Mouse (Mus musculus): ENCODE results near the gene Trak2.
"Not testable (repeated sequence)": the region's sequence is repeated elsewhere in the genome, so short reads cannot be mapped to it uniquely, and the experiment has no call there.

Trak2 gene

DNA sequence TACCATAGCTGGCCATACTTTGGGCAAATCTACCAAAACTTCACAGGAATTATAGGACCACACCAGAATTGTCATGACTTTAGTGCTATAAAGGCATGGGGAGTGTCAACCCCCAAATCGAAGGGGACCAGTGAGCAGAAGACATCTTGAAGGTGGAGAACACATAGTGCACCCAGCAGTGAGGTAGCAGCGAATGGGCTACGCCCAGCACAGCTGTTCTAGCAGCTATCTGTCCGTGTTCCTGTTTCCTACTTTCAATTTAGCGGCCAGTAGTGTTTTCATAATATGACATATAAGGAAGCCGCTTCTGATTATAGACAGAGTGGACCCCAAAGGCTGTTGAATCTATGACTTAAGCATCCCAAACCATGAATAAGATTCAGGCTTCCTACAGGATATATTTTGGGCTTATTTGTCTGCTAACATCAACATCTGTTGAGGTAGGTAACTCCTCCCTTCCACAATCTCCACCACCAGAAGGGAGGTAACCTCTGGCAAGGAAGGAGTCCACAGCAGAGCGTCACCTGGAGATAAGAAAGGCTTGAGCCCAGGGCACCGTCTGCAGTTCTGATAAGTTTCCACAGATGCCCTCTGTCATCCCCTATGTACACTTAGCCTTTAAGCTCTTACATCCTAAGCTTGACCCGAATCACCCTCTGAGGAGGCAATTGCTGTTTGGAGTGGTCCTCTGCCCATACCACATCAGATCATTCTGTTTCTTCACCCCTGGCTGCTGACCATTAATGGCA lies 19.4 kb downstream of the Trak2 start:
- no peak for DNase-seq (ENCODE audit: low spot score in 2 of 2)

DNA sequence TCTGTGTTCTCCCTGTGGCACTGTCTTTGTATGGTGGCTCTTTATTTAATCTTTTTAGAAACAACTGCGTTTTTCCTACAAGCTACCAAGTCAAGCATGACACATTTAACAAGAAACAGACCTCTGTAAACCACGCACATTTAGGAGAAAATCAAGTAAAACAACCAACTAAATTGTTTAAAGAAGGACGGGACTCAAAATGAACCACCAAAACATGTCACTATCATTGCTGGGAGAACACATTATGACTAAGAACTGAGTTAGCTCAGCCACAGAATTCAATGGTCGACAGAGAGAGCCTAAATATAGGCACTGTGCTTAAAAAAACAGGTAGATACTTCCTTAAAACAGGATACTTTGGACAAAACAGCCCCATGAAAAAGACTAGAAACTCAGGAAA lies 20.2 kb downstream of the Trak2 start:
- DNase-seq (ENCODE audit: low spot score in 2 of 2) = no peak

DNA sequence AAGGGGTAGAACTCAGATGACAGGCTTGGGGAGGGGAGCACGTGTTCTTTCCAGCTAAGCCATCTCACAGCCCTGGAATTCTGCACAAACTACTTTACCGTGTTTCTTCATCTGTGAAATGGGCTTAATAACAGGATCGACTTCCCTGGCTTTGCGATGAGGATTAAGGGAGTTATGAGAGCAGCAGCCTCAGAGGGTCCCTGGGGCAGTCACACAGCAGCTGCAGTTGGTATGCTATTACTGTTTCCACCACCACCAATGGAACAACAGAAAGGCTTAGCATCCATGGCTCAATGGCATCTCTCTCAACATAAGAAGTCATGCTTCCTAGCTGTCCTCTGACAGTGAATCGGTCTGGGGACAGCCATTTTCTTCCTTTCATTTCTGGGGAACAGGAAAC lies 20.7 kb downstream of the Trak2 start:
- DNase-seq (ENCODE audit: low spot score in 2 of 2) = no peak

DNA sequence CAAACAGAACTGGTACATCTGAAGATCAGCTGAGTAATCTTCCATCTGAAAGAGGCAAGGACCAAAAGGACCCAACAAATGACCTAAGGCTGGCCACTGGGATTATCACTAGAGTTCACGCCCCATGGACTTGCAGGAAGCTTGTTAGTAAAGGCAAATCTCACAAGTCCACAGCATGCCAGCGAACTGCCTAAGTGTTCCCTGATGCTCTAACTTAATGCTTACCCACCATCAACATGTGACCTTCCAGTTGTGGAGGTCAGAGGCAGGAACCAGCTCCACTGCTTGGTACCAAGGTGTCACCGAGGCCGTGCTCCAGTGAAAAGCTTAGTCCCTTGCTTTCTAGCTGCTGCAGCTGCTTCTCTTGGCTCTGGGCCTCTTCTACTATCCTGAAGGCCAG lies 21.4 kb downstream of the Trak2 start:
- no peak for DNase-seq (ENCODE audit: low spot score in 2 of 2)

DNA sequence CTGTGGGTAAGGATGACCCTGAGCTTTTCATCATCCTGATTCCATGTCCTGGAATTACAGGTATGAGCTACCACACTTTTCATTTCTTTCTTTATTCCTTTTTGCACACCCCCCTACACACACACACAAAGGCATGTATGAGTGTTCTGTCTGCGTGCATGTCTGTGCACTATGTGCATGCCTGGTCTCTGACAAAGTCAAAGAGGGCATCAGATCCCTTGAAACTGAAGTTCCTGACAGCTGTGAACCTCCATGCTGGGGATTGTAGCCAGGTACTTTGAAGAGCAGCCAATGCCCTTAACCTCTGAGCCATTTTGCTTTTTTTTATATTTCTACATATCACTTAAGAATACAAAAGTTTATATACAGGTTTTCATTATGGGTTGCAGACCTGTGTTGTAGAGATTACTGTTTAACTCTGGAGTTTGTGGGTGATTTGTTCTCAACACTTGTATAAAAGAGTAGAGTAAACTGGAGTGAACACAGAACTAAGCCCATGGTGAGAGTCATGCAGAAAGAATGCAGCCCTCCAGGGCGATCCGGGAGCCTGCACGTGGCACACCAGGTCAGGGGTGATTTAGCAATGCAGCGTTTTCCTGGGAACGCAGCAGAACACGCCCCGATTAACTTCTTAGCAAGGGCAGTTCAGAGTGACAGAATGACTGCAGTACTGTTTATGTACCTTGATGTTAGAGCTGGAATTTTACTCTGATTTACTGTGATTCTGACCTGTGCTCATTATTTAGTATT lies 22.2 kb downstream of the Trak2 start:
- no peak for DNase-seq (ENCODE audit: low spot score in 2 of 2)

DNA sequence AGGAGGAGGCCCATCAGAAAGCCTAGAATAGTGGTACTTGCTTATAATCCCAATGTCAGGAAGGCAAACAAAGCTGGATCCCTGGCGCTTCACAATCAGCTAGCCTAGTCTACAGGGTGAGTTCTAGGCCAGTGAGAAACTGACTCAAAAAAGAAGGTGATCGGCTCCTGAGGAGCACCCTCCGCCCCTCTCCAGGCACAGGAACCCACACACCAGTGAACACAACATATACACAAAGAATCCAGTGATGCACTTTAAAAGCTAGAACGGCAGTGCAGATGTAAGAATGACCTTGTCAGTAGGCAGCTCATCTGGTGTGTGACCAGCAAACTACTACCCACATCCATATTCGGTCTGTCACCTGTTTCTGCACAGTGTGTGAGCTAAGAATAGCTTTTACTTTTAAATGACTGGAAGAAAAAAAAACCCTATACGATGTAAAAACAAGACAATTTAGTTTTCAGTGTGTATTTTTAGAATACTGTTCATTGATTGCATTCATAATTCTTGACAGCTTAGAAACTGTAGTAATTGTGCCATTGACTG lies 23.6 kb downstream of the Trak2 start:
- no peak for DNase-seq (ENCODE audit: low spot score in 2 of 2)

DNA sequence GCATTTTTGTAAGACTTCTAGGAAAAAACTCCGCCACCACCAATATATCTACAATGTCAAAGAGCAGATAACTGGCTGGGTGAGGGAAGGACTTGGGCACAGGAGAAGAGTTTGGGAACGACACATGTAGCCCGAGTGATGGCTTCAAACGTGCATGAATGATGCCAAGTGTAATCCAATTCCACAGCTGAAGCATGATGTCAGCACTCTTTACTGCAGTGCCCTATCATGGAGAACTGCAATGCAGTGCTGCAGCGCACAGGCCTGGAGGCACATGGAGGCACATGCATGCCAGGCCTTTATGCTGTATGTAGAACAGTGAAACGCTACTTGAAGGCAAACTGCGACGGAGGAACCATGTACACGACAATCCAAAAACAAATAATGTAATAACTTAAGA lies 26.5 kb downstream of the Trak2 start:
- DNase-seq (ENCODE audit: low spot score in 2 of 2) = no peak

DNA sequence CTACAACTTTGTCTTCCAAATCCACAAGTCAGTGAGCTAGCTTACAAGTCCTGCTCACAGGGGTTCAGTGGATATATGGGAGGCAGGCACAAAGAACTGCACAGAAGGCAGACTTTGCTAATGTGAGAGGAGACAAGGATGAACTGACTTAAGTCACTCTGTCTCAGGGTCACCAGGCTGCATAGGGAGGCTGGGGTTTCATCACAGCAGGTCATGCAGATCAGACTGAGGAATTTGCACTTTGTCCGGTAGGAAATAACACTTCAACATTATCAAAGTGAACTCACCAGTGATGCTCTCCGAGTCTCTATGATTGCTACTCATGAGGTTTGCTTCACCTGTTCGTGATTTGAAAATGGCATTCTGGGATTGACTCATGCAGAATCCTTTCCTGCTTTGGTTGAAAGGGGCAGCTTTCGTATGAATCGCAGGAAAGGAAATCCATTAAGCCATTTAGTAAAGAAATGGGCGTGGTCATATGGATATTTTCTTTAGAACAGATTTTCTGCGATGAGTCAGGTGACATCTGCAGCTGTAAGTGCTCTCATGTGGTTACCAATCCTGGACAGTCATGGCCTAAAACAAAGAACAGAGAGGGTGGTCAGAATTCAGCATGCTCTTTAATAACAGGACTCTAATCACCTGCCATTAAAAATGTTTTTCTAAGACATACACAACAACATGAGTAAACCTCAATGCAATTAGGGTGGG lies 27.1 kb downstream of the Trak2 start:
- no peak for DNase-seq (ENCODE audit: low spot score in 2 of 2)

DNA sequence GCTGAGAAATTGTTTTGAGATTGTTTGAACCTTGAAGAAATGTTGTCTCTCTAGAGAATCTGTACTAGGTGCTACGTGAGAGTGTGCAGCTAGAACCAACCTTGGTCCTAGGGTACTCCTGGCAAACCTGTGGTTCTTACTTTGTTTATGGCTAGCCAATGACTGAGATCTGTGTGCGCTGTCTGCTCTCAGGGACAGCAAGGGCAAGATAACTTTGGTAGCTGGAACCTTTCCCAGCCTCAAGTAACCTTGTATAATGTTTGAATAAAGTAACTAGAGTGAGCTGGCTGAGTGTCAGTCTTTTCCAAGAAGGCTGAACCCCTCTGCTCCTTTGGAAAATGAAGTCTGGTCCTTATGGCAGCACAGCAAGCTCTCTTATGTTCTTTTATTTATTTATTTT lies 27.7 kb downstream of the Trak2 start:
- no peak for DNase-seq (ENCODE audit: low spot score in 2 of 2)

DNA sequence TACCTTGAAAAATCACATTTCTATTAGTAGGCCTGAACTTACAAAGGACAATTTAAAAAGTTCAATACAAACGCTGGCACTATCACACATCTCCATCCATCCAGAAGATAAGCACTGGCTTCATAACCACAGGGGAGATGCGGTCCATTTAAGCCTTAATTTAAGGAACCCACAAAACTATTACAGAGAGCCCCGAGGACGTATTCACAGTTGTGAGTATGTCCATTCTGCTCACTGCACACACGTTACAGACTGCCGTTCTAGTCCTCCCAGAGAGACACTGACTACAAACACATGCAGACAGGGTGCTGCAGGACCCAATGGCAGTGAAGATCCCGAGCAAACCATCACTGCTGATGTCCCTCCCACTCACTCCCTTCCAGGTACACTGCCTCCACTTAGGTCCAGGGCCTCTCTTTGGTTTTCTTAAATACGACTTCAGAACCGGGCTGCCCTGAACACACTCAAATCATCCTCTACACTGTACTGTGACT lies 35.6 kb downstream of the Trak2 start:
- DNase-seq (ENCODE audit: low spot score in 2 of 2) = no peak

DNA sequence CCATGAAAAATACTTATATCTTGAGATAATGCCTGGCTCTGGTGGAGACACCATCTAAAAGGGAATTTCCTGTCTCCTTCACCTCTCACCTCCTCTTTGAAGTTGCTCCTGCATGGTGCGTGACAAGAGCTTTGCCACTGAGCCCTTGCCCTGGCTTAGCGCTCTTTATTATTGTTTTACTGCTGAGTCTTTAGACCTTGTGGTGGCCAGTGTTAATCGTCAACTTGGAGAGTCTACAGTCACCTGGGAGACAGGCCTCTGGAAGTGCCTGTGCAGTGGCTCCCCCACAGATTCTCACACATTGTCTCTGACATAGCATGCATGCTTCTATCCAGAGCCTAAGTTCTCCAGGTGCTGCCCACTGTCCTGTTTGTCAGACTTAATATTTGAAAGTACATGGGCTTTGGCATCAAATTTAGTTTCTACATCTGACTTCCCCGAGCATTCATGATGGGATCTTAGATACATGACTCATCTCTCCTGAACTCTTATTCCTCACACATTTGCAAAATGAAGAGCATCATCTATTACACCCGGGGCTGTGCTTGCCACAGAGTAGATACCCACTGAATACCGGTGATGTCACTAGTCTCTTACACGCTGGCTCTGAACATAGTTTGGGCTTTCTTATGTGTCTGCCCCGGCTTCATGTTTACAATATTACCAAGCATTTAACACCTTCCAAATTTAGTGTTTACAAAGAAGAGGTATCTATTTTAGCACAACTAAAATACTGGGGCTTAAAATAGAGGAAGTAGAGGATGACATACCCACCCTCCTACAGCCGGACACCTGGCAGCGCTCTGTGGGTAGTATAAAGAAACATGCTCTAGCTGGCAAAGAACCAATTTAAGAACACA lies 36.3 kb downstream of the Trak2 start:
- no peak for DNase-seq (ENCODE audit: low spot score in 2 of 2)

DNA sequence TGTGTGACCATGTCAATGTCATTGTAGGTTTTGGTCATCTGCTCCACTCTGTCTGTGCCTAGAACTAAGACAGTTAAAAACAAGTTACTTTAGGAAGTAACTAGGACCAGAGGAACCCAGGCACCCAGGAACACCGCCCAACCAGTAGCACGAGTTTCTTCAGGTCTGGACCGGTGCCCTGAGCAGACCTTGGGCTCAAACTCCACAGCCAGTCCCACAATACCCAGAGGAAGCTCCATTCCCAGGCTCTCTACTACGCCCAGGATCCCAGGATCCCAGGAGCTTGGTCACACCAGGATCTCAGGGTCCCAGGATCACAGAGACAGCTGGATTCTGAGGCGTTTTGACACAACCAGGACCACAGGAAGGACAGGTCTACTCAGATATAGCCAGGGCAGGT lies 46.6 kb downstream of the Trak2 start:
- no peak for DNase-seq (ENCODE audit: low spot score in 2 of 2)

DNA sequence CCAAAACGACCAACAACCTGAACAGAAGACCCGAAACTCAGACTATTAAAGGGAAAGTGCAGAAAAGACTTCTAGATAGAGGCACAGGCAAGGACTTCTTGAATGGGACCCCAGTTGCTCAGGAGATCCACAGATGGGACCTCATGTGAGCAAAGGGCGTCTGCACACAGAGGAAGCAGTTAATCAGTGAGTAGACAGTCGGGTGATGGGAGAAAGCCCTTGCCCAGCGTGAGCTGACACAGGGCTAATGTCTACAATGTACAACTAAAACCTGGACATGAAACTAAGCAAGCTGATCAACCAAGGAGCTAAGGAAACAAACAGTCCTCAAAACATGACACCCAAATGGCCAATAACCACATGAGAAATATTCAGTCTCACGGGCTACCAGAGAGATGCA lies 55.7 kb downstream of the Trak2 start:
- DNase-seq (ENCODE audit: low spot score in 2 of 2) = no peak

DNA sequence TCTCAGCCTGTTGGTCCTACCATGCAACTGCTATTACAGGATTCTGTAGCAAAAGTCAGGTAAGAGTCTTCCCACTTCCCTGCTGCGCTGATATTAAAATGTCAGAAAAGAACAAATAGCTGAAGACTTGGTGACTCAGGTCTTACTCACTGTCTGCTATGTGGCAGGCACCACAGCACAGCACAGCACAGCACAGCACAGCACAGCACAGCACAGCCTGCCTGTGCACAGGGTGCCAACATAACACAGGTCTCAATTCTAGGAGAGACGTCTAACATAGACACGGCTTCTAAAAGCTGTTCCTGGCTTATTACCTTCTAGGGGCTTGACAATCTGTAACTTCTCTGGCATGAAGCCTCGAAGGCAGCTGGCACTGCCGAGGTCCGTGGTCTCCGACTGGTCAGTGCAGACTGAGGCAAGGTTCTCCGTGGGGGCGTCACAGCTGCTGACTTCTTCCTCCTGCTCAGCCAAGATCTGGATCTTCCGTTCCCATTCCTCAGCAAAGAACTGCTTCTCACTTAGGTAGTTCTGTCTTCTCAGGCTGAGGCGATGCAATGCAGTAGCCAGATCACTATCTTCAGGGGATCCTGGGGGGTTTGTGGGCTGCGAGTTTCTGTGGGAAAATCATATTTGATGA lies 63.5 kb downstream of the Trak2 start:
- peak in 1 of 2 experiments; percentile 7 for DNase-seq (ENCODE audit: low spot score in 2 of 2)

DNA sequence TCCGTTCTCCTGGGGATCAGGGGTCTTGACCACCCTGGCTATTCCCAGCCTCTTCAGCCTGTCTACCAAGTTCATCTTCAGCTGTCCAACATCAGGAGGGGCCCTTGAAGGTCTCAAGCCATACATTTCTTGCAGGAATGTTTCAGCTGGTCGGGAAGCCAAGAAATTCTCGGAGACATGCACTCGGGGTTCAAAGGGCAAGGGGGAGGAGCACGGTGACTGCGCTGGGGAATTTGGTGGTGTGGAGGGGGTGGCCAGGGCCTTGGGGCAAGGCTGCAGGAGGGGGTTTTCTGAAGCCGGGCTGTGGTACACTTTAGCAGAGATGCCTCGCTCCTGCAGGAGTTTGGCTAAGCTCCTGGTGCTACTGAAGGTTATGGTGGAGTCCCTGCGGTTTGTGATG lies 69.5 kb downstream of the Trak2 start:
- DNase-seq (ENCODE audit: low spot score in 2 of 2) = no peak

DNA sequence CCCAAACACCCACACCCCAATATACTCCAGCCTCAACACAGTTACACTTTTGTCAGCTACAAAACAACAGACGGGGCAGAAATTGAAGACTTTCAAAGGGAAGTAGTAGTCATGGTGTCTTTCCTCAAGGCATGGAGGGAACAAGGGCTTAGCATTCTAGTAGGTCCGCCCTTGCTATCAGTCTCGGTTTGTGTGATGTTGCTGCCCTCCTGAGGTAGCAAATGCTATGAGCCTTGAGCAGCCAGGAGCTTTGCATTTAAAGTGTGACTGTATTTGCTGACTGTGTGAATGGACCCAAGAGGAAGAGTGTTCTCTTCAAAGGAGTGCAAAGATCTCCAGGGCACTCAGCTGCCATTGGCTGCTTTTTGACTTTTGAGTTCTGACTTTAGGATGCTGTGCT lies 75.7 kb downstream of the Trak2 start:
- peak in 1 of 2 experiments; percentile 11 for DNase-seq (ENCODE audit: low spot score in 2 of 2)

DNA sequence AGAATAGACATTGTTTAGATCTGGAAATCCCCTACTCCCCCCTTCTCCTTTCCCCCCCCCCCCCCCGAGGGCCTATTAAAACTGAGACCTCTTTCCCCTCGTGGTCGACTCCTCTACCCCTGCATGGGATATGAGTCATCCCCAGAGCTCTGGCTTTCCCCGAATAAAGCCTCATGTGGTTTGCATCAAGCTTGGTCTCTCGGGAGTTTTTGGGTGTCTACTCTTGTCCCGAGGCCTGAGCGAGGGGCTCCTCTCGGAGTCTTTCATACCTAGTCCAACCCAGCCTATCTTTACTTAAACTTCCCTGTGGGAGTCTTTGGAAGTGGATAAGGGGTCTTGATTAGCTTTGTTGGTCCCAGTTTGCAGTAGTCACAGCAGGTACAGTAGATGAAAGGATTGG lies 80.8 kb downstream of the Trak2 start:
- DNase-seq (ENCODE audit: low spot score in 2 of 2) = not testable (repeated sequence)

DNA sequence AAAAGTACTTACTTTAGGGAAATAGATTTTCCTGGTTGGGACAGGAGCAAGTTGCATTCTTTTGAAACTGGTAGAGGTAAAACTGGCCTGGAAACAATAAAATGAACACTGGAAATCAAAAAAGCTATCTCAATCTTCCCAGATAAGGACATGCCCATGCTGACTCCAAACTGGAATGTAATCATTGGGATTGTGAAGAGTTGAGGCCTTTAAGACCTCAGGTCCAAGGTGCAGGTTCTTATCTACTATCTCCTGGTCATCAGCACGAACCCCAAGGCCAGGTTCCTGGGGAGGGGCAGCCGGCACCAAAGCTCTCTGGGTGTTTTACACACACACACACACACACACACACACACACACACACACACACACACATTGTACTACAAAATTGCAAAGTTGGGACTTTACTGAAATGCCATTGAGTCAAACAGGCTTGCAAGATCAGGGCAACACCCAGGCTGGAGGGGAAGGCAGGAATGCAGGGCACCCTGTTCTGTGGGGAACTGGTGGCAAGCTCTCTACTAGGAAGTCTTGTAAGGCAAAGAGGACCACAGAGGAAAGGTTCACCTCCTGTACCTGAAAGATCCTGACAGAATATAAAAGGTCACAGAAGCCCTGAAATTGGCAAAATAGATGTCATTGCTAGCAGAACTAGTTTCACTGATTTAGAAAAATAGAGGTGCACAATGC lies 81.6 kb downstream of the Trak2 start:
- not testable (repeated sequence) for DNase-seq (ENCODE audit: low spot score in 2 of 2)

DNA sequence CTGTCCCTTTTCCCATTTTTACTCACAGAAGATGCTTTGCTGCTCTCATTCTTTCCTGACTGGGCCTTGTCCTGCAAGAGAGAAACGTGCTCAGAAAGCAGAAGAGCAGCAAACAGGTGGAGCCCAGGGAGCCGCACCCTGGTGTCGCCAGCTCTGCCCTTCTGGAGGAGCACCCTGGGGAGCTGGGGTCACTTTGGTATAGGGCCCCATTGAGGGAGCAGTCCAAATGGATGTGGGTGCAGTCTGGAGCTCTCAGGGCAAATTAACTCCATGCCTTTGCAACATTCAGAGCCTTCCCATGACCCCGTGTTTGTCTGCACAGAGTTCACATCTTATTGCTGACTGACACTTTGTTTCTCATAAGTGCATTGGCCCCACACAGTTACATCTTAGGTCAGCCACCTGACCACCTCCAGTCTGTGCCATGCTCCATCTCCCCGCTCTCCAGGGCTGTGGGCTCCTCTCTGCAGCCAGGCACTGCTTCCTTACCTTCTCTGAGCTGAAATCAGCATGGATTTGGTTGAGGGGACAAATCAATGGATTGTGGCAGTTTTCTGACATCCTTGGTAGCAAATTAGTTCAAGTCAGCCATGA lies 82.4 kb downstream of the Trak2 start:
- not testable (repeated sequence) for DNase-seq (ENCODE audit: low spot score in 2 of 2)

All from left cerebral cortex, adult 9 months (tissue).